Mouse (Mus musculus): ENCODE measurements around the gene Gtpbp1.

Gene Gtpbp1

DNA sequence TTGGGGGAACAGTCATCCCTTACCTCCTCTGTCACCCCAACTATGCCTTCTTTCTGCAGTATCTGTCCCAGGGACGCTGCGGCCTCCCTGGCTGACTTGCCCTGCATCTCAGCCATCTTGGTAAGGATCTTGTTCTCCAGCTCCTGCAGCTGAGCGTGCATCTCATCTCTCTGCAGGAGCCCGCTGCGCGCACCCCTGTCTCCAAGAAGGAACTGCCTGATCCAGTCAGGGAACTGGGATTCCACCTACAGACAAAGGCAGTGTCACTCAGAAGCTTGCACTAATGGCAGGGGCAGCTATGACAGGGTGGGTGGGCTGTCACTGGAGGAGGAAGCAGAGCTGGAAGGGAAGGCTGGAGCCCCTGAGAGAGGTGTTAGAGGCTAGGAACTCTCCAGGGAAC is 37.2 kb downstream of the Gtpbp1 start:
- no peak for DNase-seq

GRCm38 (mm10) chr15:79728311-79728710 is 37.7 kb downstream of the Gtpbp1 start:
- DNase-seq = no peak

DNA sequence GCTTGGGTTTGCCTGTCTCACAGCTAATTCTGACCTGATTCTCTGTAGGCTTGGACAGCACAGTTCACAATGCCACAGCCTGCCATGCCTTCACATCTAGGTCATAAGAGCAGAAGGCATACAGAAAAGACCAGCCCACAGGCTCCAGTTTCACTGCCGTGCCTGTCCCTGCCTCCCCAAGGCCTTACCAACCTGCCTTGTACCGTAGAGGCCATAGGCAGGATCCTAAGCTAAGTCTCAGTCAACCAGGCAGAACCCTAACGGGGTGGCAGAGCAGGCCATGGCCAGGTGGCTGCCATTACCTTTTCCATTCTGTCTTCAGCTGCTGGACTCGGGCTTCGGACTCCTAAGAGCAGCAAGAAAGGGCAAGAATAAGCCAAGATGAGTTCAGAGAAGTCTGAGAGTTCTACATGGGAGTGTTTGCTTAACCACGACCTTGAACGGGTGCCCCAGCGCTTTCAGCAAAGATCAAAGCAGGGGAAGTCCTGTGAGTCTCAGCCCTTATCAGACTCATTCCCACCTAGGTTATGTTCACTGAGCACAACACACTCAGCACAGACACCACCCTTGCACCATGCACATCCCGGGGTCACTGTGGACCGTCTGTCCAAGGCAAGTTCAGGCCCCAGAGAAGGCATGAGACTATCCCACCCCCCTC is 38.2 kb downstream of the Gtpbp1 start:
- DNase-seq = no peak

DNA sequence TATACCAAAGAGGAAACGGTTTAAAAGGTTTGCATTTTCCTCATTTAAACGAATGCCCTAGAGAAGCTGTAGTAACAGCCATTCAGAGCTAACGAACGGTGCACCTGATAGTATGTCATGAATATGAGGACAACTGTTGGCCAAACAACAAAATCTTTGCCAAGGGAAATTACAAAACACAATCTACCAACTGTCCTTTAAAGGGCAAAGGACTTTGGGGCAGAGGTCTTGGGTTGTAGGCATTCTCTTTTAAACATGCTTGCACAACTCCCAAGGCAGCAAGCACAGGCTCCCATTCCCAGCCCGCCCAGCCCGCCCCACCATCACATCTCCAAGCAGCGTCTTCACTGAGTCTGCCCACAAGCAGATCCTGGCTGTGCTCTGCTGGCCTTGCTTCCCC is 40.9 kb downstream of the Gtpbp1 start:
- no peak for DNase-seq

DNA sequence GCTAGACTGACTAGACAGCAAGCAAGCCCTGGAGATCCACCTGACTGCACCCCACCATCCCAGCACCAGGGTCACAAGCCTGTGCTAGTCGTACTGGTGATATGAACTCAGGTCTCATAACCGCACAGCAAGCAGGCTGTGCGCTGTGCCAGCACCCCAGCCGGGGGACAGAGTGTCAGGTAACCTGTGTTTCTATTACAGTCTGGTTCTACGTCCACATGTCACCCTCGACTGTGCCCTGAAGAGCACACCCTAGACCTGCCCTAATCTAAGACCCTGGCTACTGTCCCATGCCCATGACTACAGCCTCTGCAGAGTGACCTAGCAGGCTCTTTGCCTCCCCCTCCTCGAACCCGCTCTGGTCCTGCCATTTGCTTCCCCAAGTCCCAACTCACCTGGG is 42.5 kb downstream of the Gtpbp1 start:
- no peak for DNase-seq

GRCm38 (mm10) chr15:79733640-79734039 is 43.0 kb downstream of the Gtpbp1 start:
- DNase-seq = no peak

- no peak for DNase-seq
Measured at GRCm38 (mm10) chr15:79734311-79734710, 43.7 kb downstream of the Gtpbp1 start.

DNA sequence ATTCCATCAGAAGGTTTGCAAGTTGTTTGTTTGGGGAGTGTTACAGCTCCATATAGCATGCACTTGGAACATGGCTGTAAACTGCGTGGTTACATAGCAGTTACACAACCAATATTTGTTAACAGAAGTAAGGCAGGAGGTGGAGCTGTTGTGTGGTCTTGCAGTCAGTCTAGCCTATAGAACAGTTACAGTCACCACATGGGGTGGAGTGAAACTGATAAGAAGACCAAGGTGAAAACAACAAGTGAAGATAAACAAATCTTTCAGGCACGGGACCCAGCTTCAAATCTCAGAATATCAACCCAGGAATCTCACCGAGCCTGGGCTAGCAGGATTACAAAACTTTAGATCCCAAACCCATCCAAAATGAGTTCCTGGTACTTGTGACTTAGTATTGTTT is 50.1 kb downstream of the Gtpbp1 start:
- no peak for DNase-seq

DNA sequence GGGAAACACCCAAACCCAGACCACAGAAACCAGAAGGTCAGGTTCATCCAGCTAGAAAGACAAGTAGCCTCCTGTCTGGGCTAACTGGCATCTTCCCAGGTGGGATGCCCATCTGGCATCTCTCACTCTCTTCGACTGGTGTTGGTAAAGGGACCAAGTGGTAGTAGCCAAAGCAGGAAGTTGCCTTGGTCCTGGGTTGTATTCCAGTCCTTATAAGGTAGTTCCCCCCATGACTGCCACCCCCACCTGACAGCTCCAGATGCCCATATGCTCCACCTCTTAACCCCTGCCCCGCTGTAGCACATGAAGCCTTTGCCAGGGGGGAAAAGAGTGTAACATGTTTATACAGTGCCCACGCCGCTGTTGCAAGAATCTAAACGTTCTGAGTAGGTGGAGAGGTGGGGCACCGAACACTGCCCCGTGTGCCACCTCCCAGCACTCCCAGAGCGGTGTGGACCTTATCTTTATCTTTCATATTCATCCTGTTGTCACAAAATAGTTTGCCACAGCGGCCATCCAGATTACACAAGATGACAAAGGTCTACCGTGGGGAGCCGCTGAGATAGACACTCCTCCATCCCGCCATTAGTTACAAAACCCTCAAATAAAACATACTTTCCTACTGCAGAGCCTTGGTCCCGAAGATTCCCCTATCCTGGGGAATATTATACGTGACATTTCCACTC is 50.7 kb downstream of the Gtpbp1 start:
- DNase-seq = peak; percentile 62

GRCm38 (mm10) chr15:79741921-79742705 is 51.5 kb downstream of the Gtpbp1 start, which contains the start of gene Sun2:
Gene Sun2 (minus strand): TSS chr15:79742536.
- peak; percentile 97 for DNase-seq

GRCm38 (mm10) chr15:79742706-79743023 is 52.0 kb downstream of the Gtpbp1 start:
- DNase-seq = no peak

GRCm38 (mm10) chr15:79744001-79744400 is 53.4 kb downstream of the Gtpbp1 start:
- no peak for DNase-seq

DNA sequence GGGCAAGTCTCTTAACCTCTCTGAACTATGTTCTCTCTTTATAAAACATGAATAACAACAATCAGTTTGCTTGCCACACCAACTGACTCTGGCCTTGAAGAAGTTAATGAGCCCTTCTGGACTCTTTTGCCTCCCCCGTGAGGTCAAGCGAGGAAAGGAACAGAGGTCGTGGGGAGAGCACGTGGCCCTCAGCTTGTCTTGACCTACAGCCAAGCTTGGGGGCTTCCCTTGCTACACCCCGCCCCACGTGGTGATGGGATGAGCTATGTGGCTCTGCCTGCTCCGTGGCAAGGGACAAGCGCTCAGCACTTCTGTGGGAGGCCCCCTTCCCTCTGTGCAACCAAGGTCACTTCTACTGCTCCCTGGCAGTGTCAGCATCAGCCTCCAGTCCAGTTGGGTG is 54.1 kb downstream of the Gtpbp1 start:
- DNase-seq = no peak

- DNase-seq = no peak
Measured at GRCm38 (mm10) chr15:79745312-79745711, 54.7 kb downstream of the Gtpbp1 start.

GRCm38 (mm10) chr15:79745883-79746282 is 55.2 kb downstream of the Gtpbp1 start:
- DNase-seq = no peak

DNA sequence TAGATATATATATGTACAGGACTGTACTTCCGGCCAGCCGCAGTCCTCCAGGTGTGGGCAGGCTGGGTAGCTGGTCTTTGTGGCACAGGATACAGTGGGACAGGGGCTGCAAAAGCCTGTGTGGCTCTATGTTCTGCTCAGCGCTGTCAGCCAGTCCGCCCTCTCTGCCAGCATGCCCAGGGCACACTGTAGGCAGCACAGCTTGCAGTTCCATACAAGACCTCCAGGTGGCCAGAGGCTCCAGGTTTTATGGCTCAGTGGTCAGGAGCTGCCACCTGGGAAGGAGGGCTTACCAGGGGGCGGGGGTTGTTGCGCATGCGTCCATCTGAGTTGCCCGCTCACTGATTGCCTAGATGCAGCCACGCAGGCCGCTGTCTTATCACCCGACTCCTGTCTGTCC is 57.4 kb downstream of the Gtpbp1 start:
- peak; percentile 42 for DNase-seq

GRCm38 (mm10) chr15:79749162-79749561 is 58.5 kb downstream of the Gtpbp1 start:
- no peak for DNase-seq

- peak; percentile 82 for DNase-seq
Measured at GRCm38 (mm10) chr15:79750266-79750665, 59.6 kb downstream of the Gtpbp1 start.

DNA sequence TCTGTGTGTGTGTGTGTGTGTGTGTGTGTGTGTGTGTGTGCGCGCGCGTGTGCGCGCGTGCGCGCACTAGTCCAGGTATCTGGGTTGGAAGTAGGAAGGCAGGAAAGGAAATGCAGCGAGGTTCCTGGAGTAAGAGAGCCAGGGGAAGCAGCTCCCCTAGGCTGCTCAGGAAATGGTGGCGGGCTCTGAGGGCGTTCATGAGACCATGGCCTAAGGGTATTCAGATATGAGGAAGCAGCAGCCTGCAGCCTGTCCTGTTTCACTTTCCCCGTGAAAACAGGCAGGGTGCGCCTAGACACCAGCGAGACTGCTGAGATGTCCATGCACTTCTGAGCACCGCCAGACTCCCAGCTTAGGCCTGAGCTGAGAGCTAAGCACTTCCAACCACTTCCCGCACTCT is 61.1 kb downstream of the Gtpbp1 start:
- no peak for DNase-seq

- DNase-seq = peak; percentile 88
Measured at GRCm38 (mm10) chr15:79752742-79753419, 62.2 kb downstream of the Gtpbp1 start.

DNA sequence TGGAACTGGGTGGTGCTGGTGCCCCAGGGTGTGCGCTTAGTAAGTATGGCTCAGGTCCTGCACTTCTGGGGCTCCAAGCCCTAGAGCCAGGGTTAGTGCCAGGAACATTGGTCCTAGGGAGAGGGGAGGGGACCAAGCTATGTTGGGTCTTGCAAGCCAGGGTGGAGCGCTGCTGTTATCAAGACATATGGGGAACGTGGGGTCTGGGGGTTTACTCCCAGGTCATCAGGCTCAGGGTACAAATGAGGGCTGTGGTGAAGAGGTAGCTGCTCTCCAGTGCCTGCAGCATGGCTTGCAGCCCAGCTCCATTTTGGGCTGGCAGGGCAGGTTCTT is 62.7 kb downstream of the Gtpbp1 start:
- DNase-seq = no peak

DNA sequence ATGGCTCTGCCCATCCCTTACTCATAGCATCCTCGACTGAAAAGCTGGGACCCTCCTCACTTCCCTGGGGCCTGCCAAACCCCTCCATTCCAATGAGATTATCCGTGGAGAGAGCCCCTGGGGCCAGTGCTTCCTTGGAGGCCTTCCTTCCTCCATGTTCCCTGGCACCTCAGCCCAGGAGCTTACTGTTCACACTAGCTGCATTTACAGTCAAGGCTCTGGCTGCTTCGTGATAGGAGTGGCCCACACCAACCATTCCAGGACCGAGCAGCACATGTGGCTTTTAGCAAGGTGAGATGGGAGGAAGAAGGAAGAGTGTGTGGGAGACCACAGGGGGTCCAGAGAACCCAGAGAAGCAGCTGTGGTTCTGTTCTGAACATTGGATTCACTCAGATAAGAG is 63.2 kb downstream of the Gtpbp1 start:
- DNase-seq = no peak

- DNase-seq = no peak
Measured at GRCm38 (mm10) chr15:79755176-79755575, 64.5 kb downstream of the Gtpbp1 start.

Measured in lung, postnatal 10 days (tissue).